Mouse (Mus musculus) spleen, adult 2 months (tissue): ENCODE measurements around the gene Exoc4. TPM values are rescaled to one million over a fixed set of nuclear protein-coding genes. Genes with fewer than 3 reads are reported as not detected.

Experiments used
- DNase-seq, 2 experiments: peaks; one replicate each; pipeline versions ENCODE4 v3.0.0 to v3.0.0-alpha.2; 2012 to 2021; ENCODE audit warnings: low spot score in 2 of 2, low read depth in 1 of 2
- H3K27ac ChIP-seq: fragments of 200-500 bp; 2 replicates; pipeline ENCODE4 v1.5.1; 2012; ENCODE audit warnings: low read length, inconsistent platforms; ENCODE audit not compliant: insufficient read depth
- H3K27me3 ChIP-seq: fragments of 200-500 bp; 2 replicates; pipeline ENCODE4 v1.6.1; 2012; ENCODE audit warnings: mild to moderate bottlenecking, moderate library complexity, low read length, inconsistent platforms; ENCODE audit not compliant: control insufficient read depth, insufficient read depth
- H3K36me3 ChIP-seq: fragments of 200-500 bp; 2 replicates; pipeline ENCODE4 v1.6.1; 2012; ENCODE audit warnings: mild to moderate bottlenecking, low read length, inconsistent platforms; ENCODE audit not compliant: control insufficient read depth, insufficient read depth
- H3K4me1 ChIP-seq: fragments of 200-500 bp; 2 replicates; pipeline ENCODE4 v1.6.1; 2011; ENCODE audit warnings: inconsistent platforms; ENCODE audit not compliant: control insufficient read depth, insufficient read depth, insufficient read length
- H3K4me3 ChIP-seq: fragments of 200-500 bp; 2 replicates; pipeline ENCODE4 v1.5.1; 2011; ENCODE audit warnings: mild to moderate bottlenecking, inconsistent platforms; ENCODE audit not compliant: insufficient read depth, insufficient read length; ENCODE audit errors: extremely low read depth
- CTCF ChIP-seq: fragments of 200-500 bp; IDR thresholded peaks from 2 replicates; pipeline ENCODE4 v1.5.1; 2011; ENCODE audit warnings: mild to moderate bottlenecking, inconsistent platforms; ENCODE audit not compliant: insufficient read depth, insufficient read length, insufficient replicate concordance; ENCODE audit errors: extremely low read depth
- POLR2A ChIP-seq: fragments of 200-500 bp; IDR thresholded peaks from 2 replicates; pipeline ENCODE4 v1.6.1; 2011; ENCODE audit warnings: low read depth, low read length, inconsistent platforms
- WGBS: fragments of 180-500 bp; shearing (Covaris S2); methylation state at CpG from one replicate; pipeline ENCODE4 v1.1.7; 2018; 5-methylcytosine and 5-hydroxymethylcytosine counted together
- polyA plus RNA-seq: library from polyadenylated mRNA; depleted of rRNA; stranded (reverse); fragments of >200 nt; gene quantifications from 2 replicates; pipeline ENCODE4 v1.2.3, GENCODE M21; 2012

Gene Exoc4
- polyA plus RNA-seq, 1 experiment: 4.6 TPM

DNA sequence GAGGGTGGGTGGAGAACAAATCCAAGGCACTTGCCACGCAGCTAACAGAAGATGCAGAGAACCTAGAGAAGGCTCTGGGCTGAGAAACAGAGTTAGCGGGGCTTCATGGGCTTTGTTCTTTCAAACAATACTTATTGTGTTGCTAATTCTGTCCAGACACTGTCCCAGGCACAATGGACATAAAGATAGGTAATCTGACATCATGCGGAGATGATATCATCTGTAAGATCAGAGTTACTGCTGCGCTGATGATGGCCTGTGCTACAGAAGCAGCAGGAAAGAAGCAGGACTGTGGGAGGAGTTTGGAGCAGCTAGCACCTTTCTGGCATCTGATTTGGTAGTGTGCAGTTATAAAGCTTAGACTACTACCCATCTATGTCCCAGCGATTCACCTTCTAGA, 738.2 kb downstream of the Exoc4 start:
- TF ChIP-seq CTCF (no peak), POLR2A (no peak)
- H3K27me3 ChIP-seq: no peaks in the 10 kb centered on the region
- H3K4me1 ChIP-seq: no peaks in the 10 kb centered on the region
- H3K36me3 ChIP-seq: no peaks in the 10 kb centered on the region
- H3K4me3 ChIP-seq: no peak overlapping the region
- WGBS: 91% methylated on average over 5 of the region's 5 CpGs
- H3K27ac ChIP-seq: no peak overlapping the region
- no peak for DNase-seq

GRCm38 (mm10) chr6:33992213-33993034, 743.5 kb downstream of the Exoc4 start:
- 78% methylated on average over 24 of the region's 24 CpGs for WGBS
- H3K36me3 ChIP-seq: no peaks in the 10 kb centered on the region
- H3K4me3 ChIP-seq: no peak overlapping the region
- no peaks in the 10 kb centered on the region for H3K4me1 ChIP-seq
- DNase-seq: no peak
- no peak overlapping the region for H3K27ac ChIP-seq
- H3K27me3 ChIP-seq: no peaks in the 10 kb centered on the region
- TF ChIP-seq POLR2A (no peak), CTCF (no peak)

DNA sequence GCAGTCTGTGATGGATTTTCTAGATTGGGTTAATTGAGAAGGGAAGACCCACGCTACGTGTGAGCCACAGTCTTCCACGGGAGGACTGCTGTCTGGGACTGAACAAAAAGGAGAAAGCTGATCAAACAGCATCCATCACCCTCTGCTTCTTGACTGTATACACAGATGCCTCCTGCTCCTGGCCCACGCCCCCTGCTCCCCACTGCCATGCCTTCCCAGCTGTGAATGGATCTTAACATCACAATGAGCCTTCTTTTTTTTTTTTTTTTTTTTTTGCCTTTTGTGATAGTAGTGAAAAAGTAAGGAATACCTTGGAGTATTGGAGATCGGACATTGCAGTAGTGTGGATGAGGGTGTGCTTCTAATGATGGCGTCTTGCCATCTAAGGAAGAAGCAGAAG, 745.0 kb downstream of the Exoc4 start:
- H3K27ac ChIP-seq: no peak overlapping the region
- TF ChIP-seq POLR2A (no peak), CTCF (no peak)
- no peaks in the 10 kb centered on the region for H3K36me3 ChIP-seq
- WGBS: 91% methylated on average over 6 of the region's 6 CpGs
- H3K27me3 ChIP-seq: no peaks in the 10 kb centered on the region
- H3K4me1 ChIP-seq: no peaks in the 10 kb centered on the region
- DNase-seq: no peak
- no peak overlapping the region for H3K4me3 ChIP-seq

GRCm38 (mm10) chr6:33998590-33998989, 749.7 kb downstream of the Exoc4 start:
- H3K27me3 ChIP-seq: no peaks in the 10 kb centered on the region
- DNase-seq: no peak
- TF ChIP-seq CTCF (no peak), POLR2A (no peak)
- H3K4me3 ChIP-seq: no peak overlapping the region
- no peaks in the 10 kb centered on the region for H3K4me1 ChIP-seq
- WGBS: 68% methylated on average over 4 of the region's 4 CpGs
- no peaks in the 10 kb centered on the region for H3K36me3 ChIP-seq
- H3K27ac ChIP-seq: no peak overlapping the region

- Histone ChIP-seq H3K4me3 (no peak overlapping the region), H3K27me3 (no peaks in the 10 kb centered on the region), H3K27ac (no peak overlapping the region), H3K36me3 (no peaks in the 10 kb centered on the region), H3K4me1 (no peaks in the 10 kb centered on the region)
- no peak for DNase-seq
- TF ChIP-seq POLR2A (no peak), CTCF (no peak)
- WGBS: 88% methylated on average over 7 of the region's 7 CpGs
These were observed 750.6 kb downstream of the Exoc4 start for GRCm38 (mm10) chr6:33999530-33999929.

DNA sequence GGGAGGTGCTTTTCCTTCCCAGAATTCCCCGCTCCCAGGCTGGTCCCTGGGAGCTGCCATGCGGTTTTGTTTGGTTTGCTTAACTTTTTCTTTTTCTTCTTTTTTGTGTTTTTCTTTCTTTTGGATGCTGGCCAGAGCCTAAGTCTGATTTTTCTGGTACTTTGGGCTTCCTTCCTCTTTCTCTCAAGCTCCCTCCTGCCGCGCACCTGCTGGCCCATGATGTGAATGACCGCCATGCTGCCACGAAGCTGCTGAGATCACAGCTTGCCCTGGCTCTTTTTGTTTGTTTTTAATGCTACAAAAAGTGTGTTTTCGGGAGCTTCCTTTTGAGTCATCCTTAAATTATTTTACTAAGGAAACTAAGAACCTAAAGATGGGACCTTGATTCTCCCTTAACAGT, 751.8 kb downstream of the Exoc4 start:
- no peaks in the 10 kb centered on the region for H3K36me3 ChIP-seq
- H3K4me3 ChIP-seq: no peak overlapping the region
- 27% methylated on average over 7 of the region's 7 CpGs for WGBS
- no peaks in the 10 kb centered on the region for H3K27me3 ChIP-seq
- TF ChIP-seq CTCF (no peak), POLR2A (no peak)
- H3K4me1 ChIP-seq: no peaks in the 10 kb centered on the region
- no peak for DNase-seq
- H3K27ac ChIP-seq: no peak overlapping the region

GRCm38 (mm10) chr6:34003033-34003432, 754.1 kb downstream of the Exoc4 start:
- Histone ChIP-seq H3K27me3 (no peaks in the 10 kb centered on the region), H3K36me3 (no peaks in the 10 kb centered on the region), H3K27ac (no peak overlapping the region), H3K4me3 (no peak overlapping the region), H3K4me1 (no peaks in the 10 kb centered on the region)
- TF ChIP-seq CTCF (no peak), POLR2A (no peak)
- WGBS: 29% methylated on average over 1 of the region's 1 CpGs
- no peak for DNase-seq
